Mouse (Mus musculus) neural tube, embryonic 15.5 days (tissue): ENCODE data around the gene Abcc1. TPM values are rescaled to one million over a fixed set of nuclear protein-coding genes. Genes with fewer than 3 reads are reported as not detected.

Source experiments
- ATAC-seq: fragments of 200-750 bp; cut with Nextera tagmentation; 2 replicates; pipeline ENCODE4 v1.8.0; 2017; ENCODE audit warnings: mild to moderate bottlenecking, moderate TSS enrichment, moderate library complexity; ENCODE audit not compliant: low FRiP score
- H3K27ac ChIP-seq: fragments of 300-500 bp; sonication (generic); replicated peaks from 2 replicates; pipeline ENCODE4 v1.5.1; 2015; ENCODE audit warnings: mild to moderate bottlenecking, inconsistent platforms
- H3K27me3 ChIP-seq: fragments of 300-500 bp; sonication (generic); replicated peaks from 2 replicates; pipeline ENCODE4 v1.6.1; 2015; ENCODE audit warnings: inconsistent platforms
- H3K36me3 ChIP-seq: fragments of 300-500 bp; sonication (generic); 2 replicates; pipeline ENCODE4 v1.6.1; 2015; ENCODE audit warnings: inconsistent platforms
- H3K4me1 ChIP-seq: fragments of 300-500 bp; sonication (generic); 2 replicates; pipeline ENCODE4 v1.6.1; 2015; ENCODE audit warnings: inconsistent platforms
- H3K4me2 ChIP-seq: fragments of 300-500 bp; sonication (generic); 2 replicates; pipeline ENCODE4 v1.6.1; 2015; ENCODE audit warnings: inconsistent platforms, mild to moderate bottlenecking, moderate library complexity
- H3K4me3 ChIP-seq: fragments of 300-500 bp; sonication (generic); replicated peaks from 2 replicates; pipeline ENCODE4 v1.5.1; 2015; ENCODE audit warnings: mild to moderate bottlenecking, inconsistent platforms
- H3K9ac ChIP-seq: fragments of 300-500 bp; sonication (generic); replicated peaks from 2 replicates; pipeline ENCODE4 v1.6.1; 2015; ENCODE audit warnings: mild to moderate bottlenecking, inconsistent platforms
- H3K9me3 ChIP-seq: fragments of 300-500 bp; sonication (generic); replicated peaks from 2 replicates; pipeline ENCODE4 v1.6.1; 2016; ENCODE audit warnings: inconsistent platforms
- WGBS: fragments of 180-500 bp; shearing (Covaris S2); methylation state at CpG from one replicate; pipeline ENCODE4 v1.1.7; 2015; ENCODE audit warnings: mixed read lengths; 5-methylcytosine and 5-hydroxymethylcytosine counted together
- polyA plus RNA-seq: library from polyadenylated mRNA; unstranded; fragments of >200 nt; fragmentation: Nextera tagmentation; extraction: Ambion mirVana; gene quantifications from 2 replicates; pipeline ENCODE4 v1.2.1, GENCODE M21; 2015

Gene Abcc1
- polyA plus RNA-seq, 1 experiment from 2014 or later, result 8.8 TPM

DNA sequence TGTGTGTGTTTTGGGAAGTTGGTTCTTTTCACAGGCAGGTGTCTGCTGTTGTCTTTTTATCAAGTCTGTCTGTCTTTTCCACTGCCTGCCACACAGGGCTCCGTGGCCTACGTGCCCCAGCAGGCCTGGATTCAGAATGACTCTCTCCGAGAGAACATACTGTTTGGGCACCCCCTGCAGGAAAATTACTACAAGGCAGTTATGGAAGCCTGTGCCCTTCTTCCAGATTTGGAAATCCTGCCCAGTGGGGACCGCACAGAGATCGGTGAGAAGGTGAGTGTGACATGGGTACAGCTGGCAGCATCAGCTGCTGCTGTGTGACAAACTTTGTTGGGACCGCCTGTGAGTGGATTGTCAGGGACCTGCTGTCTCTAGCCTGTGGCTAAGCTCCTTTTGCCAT is 83.8 kb downstream of the Abcc1 start:
- H3K9ac ChIP-seq, result no peak overlapping the region
- H3K9me3 ChIP-seq, result no peaks in the 10 kb centered on the region
- no peaks in the 10 kb centered on the region for H3K4me1 ChIP-seq
- no peak overlapping the region for H3K4me2 ChIP-seq
- no peak overlapping the region for H3K27ac ChIP-seq
- peaks cover 13% of the 10 kb centered on the region; the same call in 1 of the 2 replicates for H3K36me3 ChIP-seq
- 89% methylated on average over 6 of the region's 6 CpGs for WGBS
- ATAC-seq, result no peak
- H3K27me3 ChIP-seq, result no peaks in the 10 kb centered on the region
- H3K4me3 ChIP-seq, result no peak overlapping the region

DNA sequence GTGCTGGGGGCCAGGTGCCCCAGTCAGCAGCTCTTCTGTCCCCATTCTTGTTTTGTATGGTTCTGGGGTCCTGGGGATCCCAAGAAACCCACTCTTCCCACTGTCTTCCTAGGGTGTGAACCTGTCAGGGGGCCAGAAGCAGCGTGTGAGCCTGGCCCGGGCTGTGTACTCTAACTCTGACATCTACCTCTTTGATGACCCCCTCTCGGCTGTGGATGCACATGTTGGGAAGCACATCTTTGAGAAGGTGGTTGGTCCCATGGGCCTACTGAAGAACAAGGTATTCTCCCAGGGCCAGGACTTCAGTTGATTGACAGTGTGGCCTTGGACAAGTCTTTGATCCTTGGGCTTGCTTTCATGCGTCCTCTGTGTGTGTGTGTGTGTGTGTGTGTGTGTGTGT is 86.0 kb downstream of the Abcc1 start:
- H3K9ac ChIP-seq, result no peak overlapping the region
- 85% methylated on average over 4 of the region's 4 CpGs for WGBS
- H3K27me3 ChIP-seq, result no peaks in the 10 kb centered on the region
- H3K4me2 ChIP-seq, result no peak overlapping the region
- H3K4me1 ChIP-seq, result no peaks in the 10 kb centered on the region
- no peak overlapping the region for H3K4me3 ChIP-seq
- H3K27ac ChIP-seq, result no peak overlapping the region
- H3K9me3 ChIP-seq, result no peaks in the 10 kb centered on the region
- ATAC-seq, result no peak
- peaks cover 10% of the 10 kb centered on the region; the same call in 1 of the 2 replicates for H3K36me3 ChIP-seq

DNA sequence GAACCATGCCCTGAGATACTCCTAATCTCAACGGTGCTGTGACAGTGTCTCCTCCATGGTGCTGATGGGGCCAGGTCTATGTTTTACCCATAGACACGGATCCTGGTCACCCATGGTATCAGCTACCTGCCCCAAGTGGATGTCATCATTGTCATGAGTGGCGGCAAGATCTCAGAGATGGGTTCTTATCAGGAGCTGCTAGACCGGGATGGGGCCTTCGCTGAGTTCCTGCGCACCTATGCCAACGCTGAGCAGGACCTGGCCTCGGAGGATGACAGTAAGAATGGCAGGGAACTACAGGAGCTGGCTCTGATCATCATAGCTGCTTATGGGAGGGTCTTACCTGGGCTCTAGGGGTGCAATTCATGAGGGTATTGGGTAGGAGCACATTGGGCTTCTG is 86.9 kb downstream of the Abcc1 start:
- no peak overlapping the region for H3K4me3 ChIP-seq
- no peak overlapping the region for H3K9ac ChIP-seq
- no peaks in the 10 kb centered on the region for H3K4me1 ChIP-seq
- 96% methylated on average over 8 of the region's 8 CpGs for WGBS
- no peak overlapping the region for H3K4me2 ChIP-seq
- H3K36me3 ChIP-seq, result peaks cover 7% of the 10 kb centered on the region; the same call in 1 of the 2 replicates
- H3K27ac ChIP-seq, result no peak overlapping the region
- no peaks in the 10 kb centered on the region for H3K9me3 ChIP-seq
- no peaks in the 10 kb centered on the region for H3K27me3 ChIP-seq
- no peak for ATAC-seq

DNA sequence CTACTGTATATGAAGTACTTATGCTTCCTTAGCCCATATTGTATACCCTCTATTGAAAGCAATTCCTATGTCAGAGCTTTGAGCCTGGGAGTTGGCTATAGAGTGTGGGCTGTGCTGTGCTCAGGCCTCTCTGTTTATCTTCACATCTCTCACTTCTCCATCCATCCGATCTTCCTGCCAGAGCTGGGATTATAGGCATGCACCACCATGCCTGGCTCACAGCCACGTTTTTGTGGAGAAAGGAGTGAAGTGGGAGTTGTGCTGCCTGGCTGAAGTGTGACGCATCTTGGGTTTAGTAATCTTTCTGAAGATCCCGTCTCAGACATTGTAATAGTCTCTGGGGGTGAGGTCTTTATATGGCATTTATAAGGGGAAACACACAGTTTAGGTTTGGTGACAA is 88.5 kb downstream of the Abcc1 start:
- Histone ChIP-seq H3K4me1 (no peaks in the 10 kb centered on the region), H3K27me3 (no peaks in the 10 kb centered on the region), H3K27ac (no peak overlapping the region), H3K4me2 (no peak overlapping the region), H3K4me3 (no peak overlapping the region), H3K9me3 (no peaks in the 10 kb centered on the region), H3K36me3 (peaks cover 5% of the 10 kb centered on the region; the same call in 1 of the 2 replicates), H3K9ac (no peak overlapping the region)
- 88% methylated on average over 4 of the region's 4 CpGs for WGBS
- no peak for ATAC-seq

DNA sequence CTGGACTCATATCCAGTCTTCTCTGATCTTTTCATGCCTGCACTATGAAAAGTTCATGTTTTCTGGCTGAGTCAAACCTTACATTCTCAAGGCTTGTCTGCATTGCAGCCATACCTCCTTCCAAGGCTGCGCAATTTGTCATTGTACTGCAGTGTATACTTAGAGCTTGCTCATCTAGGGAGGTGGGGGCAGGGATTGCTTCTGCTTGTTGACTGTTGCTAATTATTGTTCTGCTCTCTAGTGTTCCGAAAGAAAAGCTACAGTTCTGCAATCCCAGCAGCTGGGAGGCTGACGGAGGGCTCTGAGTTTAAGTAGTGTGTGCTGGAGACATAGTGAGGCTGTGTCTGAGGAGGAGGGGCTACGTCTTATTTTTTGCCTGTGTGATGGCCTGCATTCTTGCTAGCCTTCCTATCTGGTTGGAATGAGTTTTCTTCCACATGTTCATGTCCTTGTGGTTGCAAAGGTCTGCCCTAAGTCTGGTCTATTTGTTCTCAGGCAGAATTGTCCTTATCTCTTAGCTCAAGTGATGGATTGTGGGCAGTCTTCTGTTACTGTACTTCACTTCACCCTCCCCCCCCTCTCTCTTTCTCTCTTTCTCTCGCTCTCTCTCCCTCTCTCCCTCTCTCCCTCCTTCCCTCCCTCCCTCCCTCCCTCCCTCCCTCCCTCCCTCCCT is 90.2 kb downstream of the Abcc1 start:
- no peak overlapping the region for H3K4me3 ChIP-seq
- H3K4me1 ChIP-seq, result no peaks in the 10 kb centered on the region
- no peaks in the 10 kb centered on the region for H3K9me3 ChIP-seq
- H3K4me2 ChIP-seq, result no peak overlapping the region
- H3K27me3 ChIP-seq, result no peaks in the 10 kb centered on the region
- no peak overlapping the region for H3K9ac ChIP-seq
- no peak for ATAC-seq
- H3K36me3 ChIP-seq, result no peaks in the 10 kb centered on the region; the same call in 1 of the 2 replicates
- 77% methylated on average over 5 of the region's 5 CpGs for WGBS
- no peak overlapping the region for H3K27ac ChIP-seq

DNA sequence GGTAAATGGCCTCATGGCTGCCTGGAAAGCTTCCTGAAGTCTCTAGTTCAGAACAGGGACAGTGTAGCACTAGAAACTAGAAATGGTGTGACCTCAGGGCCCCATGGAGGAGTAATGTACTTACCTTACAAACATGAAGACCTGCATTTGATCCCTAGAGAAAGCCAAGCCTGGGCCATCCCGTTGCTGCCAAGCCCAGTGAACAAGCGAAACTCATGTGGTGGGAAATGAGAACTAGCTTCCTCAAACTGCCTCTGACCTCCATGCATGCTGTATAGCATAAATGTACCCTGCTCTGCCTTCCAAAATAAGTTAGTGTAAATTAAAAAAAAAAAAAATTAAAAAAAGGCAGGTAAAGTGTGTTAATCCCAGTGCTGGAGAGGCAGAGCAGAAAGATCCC is 101.2 kb downstream of the Abcc1 start:
- no peak for ATAC-seq
- Histone ChIP-seq H3K4me3 (no peak overlapping the region), H3K9me3 (no peaks in the 10 kb centered on the region), H3K27me3 (no peaks in the 10 kb centered on the region), H3K4me1 (no peaks in the 10 kb centered on the region), H3K9ac (no peak overlapping the region), H3K36me3 (peaks cover 60% of the 10 kb centered on the region), H3K4me2 (no peak overlapping the region), H3K27ac (no peak overlapping the region)
- 97% methylated on average over 2 of the region's 2 CpGs for WGBS

DNA sequence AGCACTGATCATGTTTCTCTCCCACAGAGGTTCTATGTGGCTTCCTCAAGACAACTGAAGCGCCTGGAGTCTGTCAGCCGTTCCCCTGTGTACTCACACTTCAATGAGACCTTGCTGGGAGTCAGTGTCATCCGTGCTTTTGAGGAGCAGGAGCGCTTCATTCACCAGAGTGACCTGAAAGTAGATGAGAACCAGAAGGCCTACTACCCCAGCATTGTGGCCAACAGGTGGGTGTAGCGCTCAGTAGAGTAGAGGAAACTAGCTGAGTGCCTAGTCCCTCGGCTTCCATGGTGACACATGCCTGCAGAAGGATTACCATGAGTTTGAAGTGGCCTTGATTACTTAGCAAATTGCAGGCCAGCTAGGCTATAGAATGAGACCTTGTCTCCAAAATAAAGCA is 103.7 kb downstream of the Abcc1 start:
- no peaks in the 10 kb centered on the region for H3K4me1 ChIP-seq
- no peak for ATAC-seq
- H3K9ac ChIP-seq, result no peak overlapping the region
- no peak overlapping the region for H3K27ac ChIP-seq
- H3K36me3 ChIP-seq, result peaks cover 54% of the 10 kb centered on the region
- no peak overlapping the region for H3K4me3 ChIP-seq
- no peaks in the 10 kb centered on the region for H3K9me3 ChIP-seq
- no peak overlapping the region for H3K4me2 ChIP-seq
- 93% methylated on average over 6 of the region's 6 CpGs for WGBS
- no peaks in the 10 kb centered on the region for H3K27me3 ChIP-seq

DNA sequence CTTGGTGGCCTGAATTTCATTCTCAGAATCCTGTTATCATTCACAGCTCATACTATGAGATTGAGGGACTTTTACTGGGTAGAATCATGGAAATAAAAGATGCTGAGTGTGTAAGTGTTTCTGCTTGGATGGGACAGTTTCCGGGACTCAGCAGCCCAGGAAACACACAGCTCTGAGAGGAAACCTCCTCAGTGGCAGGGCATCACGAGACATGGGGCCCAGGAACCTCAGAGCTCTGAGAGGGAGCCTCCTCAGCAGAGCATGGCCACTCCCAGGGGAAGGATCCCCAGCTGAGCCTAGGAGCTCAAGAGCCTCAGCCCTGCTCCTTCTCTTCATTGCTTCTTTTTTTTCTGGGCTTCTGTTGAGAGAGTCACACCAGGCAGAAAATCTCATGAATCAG is 107.0 kb downstream of the Abcc1 start:
- no peak for ATAC-seq
- Histone ChIP-seq H3K4me3 (no peak overlapping the region), H3K4me2 (no peak overlapping the region), H3K9ac (no peak overlapping the region), H3K9me3 (no peaks in the 10 kb centered on the region), H3K27me3 (no peaks in the 10 kb centered on the region), H3K36me3 (peaks cover 71% of the 10 kb centered on the region), H3K4me1 (no peaks in the 10 kb centered on the region), H3K27ac (no peak overlapping the region)
- WGBS, result 81% methylated on average over 2 of the region's 2 CpGs

DNA sequence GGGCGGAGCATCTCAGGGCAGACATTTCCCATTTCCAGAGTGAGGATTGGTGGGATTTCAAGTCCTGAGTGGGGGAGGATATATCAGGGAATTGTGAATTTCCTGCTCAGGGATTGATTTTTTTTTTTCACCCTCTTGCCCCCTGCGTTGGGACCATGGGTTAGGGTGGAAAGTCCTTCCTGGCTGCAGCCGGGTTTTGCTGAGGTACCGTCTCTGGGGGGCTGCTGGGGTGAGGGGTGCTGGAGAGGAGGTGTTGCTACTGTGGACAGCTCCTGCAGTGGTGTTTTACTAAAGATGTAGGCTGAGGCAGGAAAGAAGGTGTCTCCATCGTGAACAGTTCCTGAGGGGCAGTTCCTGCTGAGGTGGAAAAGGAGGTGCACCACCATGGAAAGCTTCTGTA is 107.5 kb downstream of the Abcc1 start:
- Histone ChIP-seq H3K36me3 (peaks cover 75% of the 10 kb centered on the region), H3K27ac (no peak overlapping the region)
- no peak for ATAC-seq

DNA sequence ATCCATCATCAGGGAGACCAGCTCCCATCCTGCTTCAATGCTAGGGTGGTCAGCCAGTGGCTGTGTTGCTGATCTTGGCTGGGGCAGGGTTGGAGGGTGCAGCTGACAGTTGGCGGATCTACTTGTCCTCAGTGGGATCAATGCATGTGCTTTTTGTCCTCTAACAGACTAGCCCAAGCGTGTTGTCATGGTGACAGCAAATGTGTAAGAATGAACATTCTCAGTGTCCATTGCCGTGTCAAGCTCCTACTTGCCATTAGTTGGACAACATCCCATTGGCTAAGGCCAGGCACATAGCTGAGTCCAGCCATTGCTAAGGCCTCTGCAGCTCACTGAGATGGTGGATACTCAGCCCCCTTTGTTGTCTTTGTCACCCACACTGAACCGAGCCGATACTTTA is 110.8 kb downstream of the Abcc1 start:
- Histone ChIP-seq H3K27me3 (no peaks in the 10 kb centered on the region), H3K4me1 (no peaks in the 10 kb centered on the region), H3K4me2 (no peak overlapping the region), H3K9me3 (no peaks in the 10 kb centered on the region), H3K4me3 (no peak overlapping the region), H3K36me3 (peaks cover 53% of the 10 kb centered on the region), H3K9ac (no peak overlapping the region), H3K27ac (no peak overlapping the region)
- WGBS, result 81% methylated on average over 5 of the region's 5 CpGs
- no peak for ATAC-seq

More for the DNA sequence above, 107.5 kb downstream of the Abcc1 start:
- Histone ChIP-seq H3K4me1 (no peaks in the 10 kb centered on the region), H3K27me3 (no peaks in the 10 kb centered on the region), H3K9ac (no peak overlapping the region), H3K4me3 (no peak overlapping the region), H3K9me3 (no peaks in the 10 kb centered on the region), H3K4me2 (no peak overlapping the region)
- WGBS, result 97% methylated on average over 5 of the region's 5 CpGs

DNA sequence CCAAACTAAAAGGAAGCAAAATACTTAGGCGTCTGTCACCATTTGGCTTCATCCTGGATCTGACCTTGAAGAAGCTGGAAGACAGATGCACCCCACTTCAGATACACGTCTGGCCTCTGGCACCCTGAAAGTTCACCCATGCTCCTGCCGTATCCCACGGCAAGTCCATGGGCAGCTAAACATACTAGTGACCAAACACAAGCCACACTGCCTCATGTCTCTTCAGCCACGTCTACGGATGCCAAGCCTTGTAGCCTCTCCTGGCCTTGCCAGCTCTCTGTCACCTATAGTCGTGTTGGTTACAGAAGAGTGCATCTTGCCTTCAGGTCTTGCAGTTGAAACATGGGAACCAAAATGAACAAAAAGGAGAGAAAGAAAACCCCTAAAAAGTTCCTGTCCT is 112.3 kb downstream of the Abcc1 start:
- H3K9ac ChIP-seq, result no peak overlapping the region
- 96% methylated on average over 7 of the region's 7 CpGs for WGBS
- ATAC-seq, result no peak
- H3K4me3 ChIP-seq, result no peak overlapping the region
- H3K36me3 ChIP-seq, result peaks cover 40% of the 10 kb centered on the region
- H3K4me1 ChIP-seq, result no peaks in the 10 kb centered on the region
- H3K4me2 ChIP-seq, result no peak overlapping the region
- H3K27me3 ChIP-seq, result no peaks in the 10 kb centered on the region
- H3K27ac ChIP-seq, result no peak overlapping the region
- H3K9me3 ChIP-seq, result no peaks in the 10 kb centered on the region

DNA sequence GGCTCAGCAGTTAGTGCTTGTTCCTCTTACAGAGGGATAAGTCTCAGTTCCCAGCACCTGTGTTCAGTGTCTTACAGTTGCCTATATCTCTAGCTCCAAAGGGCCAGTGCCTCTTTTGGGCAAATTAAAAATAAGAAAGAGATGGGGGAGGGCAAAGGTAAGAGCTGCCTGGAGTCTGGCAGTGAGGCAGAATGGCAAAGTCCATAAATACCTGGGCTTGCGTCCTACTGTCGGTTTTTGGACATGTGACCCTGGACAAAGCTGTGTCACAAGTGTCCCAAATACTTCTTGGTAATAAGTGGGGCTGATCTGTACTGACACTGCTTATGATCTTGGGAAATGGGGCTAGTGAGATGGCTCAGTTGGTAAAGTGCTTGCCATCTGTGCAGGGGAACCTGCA is 113.6 kb downstream of the Abcc1 start:
- Histone ChIP-seq H3K27ac (no peak overlapping the region), H3K9ac (no peak overlapping the region), H3K4me3 (no peak overlapping the region), H3K36me3 (peaks cover 40% of the 10 kb centered on the region), H3K4me1 (no peaks in the 10 kb centered on the region), H3K27me3 (no peaks in the 10 kb centered on the region), H3K9me3 (no peaks in the 10 kb centered on the region), H3K4me2 (no peak overlapping the region)
- no peak for ATAC-seq
- WGBS, result 98% methylated on average over 2 of the region's 2 CpGs
